Mouse (Mus musculus) myocyte (in vitro differentiated cells): ENCODE results near the gene Cchcr1.

ENCODE experiments used
- CEBPB ChIP-seq: IDR thresholded peaks from 2 replicates; pipeline ENCODE4 v1.6.1; 2011; ENCODE audit warnings: mild to moderate bottlenecking, moderate library complexity; ENCODE audit not compliant: poor library complexity, insufficient read depth, severe bottlenecking
- E2F4 ChIP-seq: IDR thresholded peaks from one replicate; pipeline ENCODE4 v1.6.1; 2011; ENCODE audit warnings: mild to moderate bottlenecking, control low read depth, moderate library complexity; ENCODE audit not compliant: insufficient read depth
- MAX ChIP-seq: IDR thresholded peaks from one replicate; pipeline ENCODE4 v1.6.1; 2011; ENCODE audit warnings: low read depth, mild to moderate bottlenecking, control low read depth
- MYOD1 ChIP-seq, 3 experiments: IDR thresholded peaks; one replicate each; pipeline ENCODE4 v1.6.1; 2011; ENCODE audit warnings: control low read depth in 2 of 3, low read depth in 2 of 3, mild to moderate bottlenecking in 2 of 3, moderate library complexity in 1 of 3; ENCODE audit not compliant: insufficient read length in 2 of 3, control insufficient read depth in 1 of 3
- MYOG ChIP-seq, 3 experiments: IDR thresholded peaks; one replicate each; pipeline ENCODE4 v1.6.1; 2011; ENCODE audit warnings: control low read depth in 2 of 3, low read depth in 2 of 3, mild to moderate bottlenecking in 2 of 3; ENCODE audit not compliant: insufficient read length in 2 of 3, control insufficient read depth in 1 of 3, insufficient read depth in 1 of 3
- POLR2A ChIP-seq: IDR thresholded peaks from one replicate; pipeline ENCODE4 v1.6.1; 2011; ENCODE audit warnings: low read depth, mild to moderate bottlenecking, control low read depth, moderate library complexity; ENCODE audit not compliant: insufficient read length
- POLR2AphosphoS2 ChIP-seq: IDR thresholded peaks from one replicate; pipeline ENCODE4 v1.6.1; 2011; ENCODE audit warnings: low read depth, control low read depth; ENCODE audit not compliant: insufficient read length
- REST ChIP-seq: IDR thresholded peaks from one replicate; pipeline ENCODE4 v1.6.1; 2011; ENCODE audit warnings: mild to moderate bottlenecking, control low read depth, moderate library complexity; ENCODE audit not compliant: insufficient read depth, insufficient read length
- SRF ChIP-seq: IDR thresholded peaks from one replicate; pipeline ENCODE4 v1.6.1; 2011; ENCODE audit warnings: low read depth; ENCODE audit not compliant: control insufficient read depth, insufficient read length
- TCF12 ChIP-seq: IDR thresholded peaks from one replicate; pipeline ENCODE4 v1.6.1; 2011; ENCODE audit warnings: mild to moderate bottlenecking, control low read depth; ENCODE audit not compliant: poor library complexity, insufficient read depth, severe bottlenecking
- TCF3 ChIP-seq: IDR thresholded peaks from one replicate; pipeline ENCODE4 v1.6.1; 2011; ENCODE audit warnings: low read depth, control low read depth; ENCODE audit not compliant: insufficient read length
- USF1 ChIP-seq: IDR thresholded peaks from one replicate; pipeline ENCODE4 v1.6.1; 2011; ENCODE audit warnings: low read depth, mild to moderate bottlenecking, control low read depth, moderate library complexity

- TF ChIP-seq POLR2A = no peak
- TF ChIP-seq E2F4 = no peak
- TF ChIP-seq MAX = no peak
- TF ChIP-seq CEBPB = no peak
- TF ChIP-seq TCF12 = no peak
- no peak for TF ChIP-seq MYOD1 (IDR thresholded peaks at IDR 0.05; ENCODE audit: control insufficient read depth in 1 of 3, insufficient read length in 2 of 3, low read depth in 2 of 3)
- TF ChIP-seq USF1 = no peak
- TF ChIP-seq MYOG (IDR thresholded peaks at IDR 0.05; ENCODE audit: control insufficient read depth in 1 of 3, insufficient read depth in 1 of 3, insufficient read length in 2 of 3, low read depth in 2 of 3) = no peak
- TF ChIP-seq POLR2AphosphoS2 = no peak
- TF ChIP-seq TCF3 = no peak
- TF ChIP-seq REST = no peak
- TF ChIP-seq SRF = no peak
Measured at GRCm38 (mm10) chr17:35550143-35550494, 33.2 kb downstream of the Cchcr1 start.
